Mouse (Mus musculus) hindbrain, embryonic 14.5 days (tissue): ENCODE data around the gene Tbc1d17. TPM values are rescaled to one million over a fixed set of nuclear protein-coding genes. Genes with fewer than 3 reads are reported as not detected.

Source experiments
- ATAC-seq: fragments of 200-750 bp; cut with Nextera tagmentation; 2 replicates; pipeline ENCODE4 v1.8.0; 2017; ENCODE audit warnings: moderate number of reproducible peaks, mild to moderate bottlenecking, moderate TSS enrichment, moderate library complexity; ENCODE audit not compliant: low FRiP score
- DNase-seq: peaks from one replicate; pipeline ENCODE4 v3.0.0-alpha.2; 2015; ENCODE audit warnings: low spot score
- H3K27ac ChIP-seq: fragments of 300-500 bp; sonication (generic); 2 replicates; pipeline ENCODE4 v1.5.1; 2014; ENCODE audit warnings: mild to moderate bottlenecking, moderate library complexity
- H3K27me3 ChIP-seq: fragments of 300-500 bp; sonication (generic); 2 replicates; pipeline ENCODE4 v1.6.1; 2014; ENCODE audit warnings: mild to moderate bottlenecking, low read length, mixed read lengths; ENCODE audit not compliant: control insufficient read depth, insufficient read depth
- H3K36me3 ChIP-seq: fragments of 300-500 bp; sonication (generic); replicated peaks from 2 replicates; pipeline ENCODE4 v1.6.1; 2014; ENCODE audit not compliant: control insufficient read depth, insufficient read depth
- H3K4me1 ChIP-seq: fragments of 300-500 bp; sonication (generic); replicated peaks from 2 replicates; pipeline ENCODE4 v1.6.1; 2014; ENCODE audit warnings: antibody characterized with exemption, low read length, mixed read lengths; ENCODE audit not compliant: control insufficient read depth, insufficient read depth
- H3K4me2 ChIP-seq: fragments of 300-500 bp; sonication (generic); replicated peaks from 2 replicates; pipeline ENCODE4 v1.6.1; 2014; ENCODE audit warnings: mild to moderate bottlenecking, moderate library complexity
- H3K4me3 ChIP-seq: fragments of 300-500 bp; sonication (generic); replicated peaks from 2 replicates; pipeline ENCODE4 v1.5.1; 2014; ENCODE audit warnings: mild to moderate bottlenecking, low read length
- H3K9ac ChIP-seq: fragments of 300-500 bp; sonication (generic); 2 replicates; pipeline ENCODE4 v1.6.1; 2014
- H3K9me3 ChIP-seq: fragments of 300-500 bp; sonication (generic); 2 replicates; pipeline ENCODE4 v1.6.1; 2016; ENCODE audit warnings: low read length; ENCODE audit not compliant: control insufficient read depth
- WGBS: fragments of 180-500 bp; shearing (Covaris S2); extraction: QIAGEN DNeasy Blood & Tissue Kit; methylation state at CpG from one replicate; pipeline ENCODE4 v1.1.7; 2014; 5-methylcytosine and 5-hydroxymethylcytosine counted together
- polyA plus RNA-seq: library from polyadenylated mRNA; unstranded; fragments of >200 nt; fragmentation: Nextera tagmentation; extraction: Ambion mirVana; gene quantifications from 2 replicates; pipeline ENCODE4 v1.2.1, GENCODE M21; 2014

Gene Tbc1d17
- polyA plus RNA-seq, 1 experiment from 2014 or later: 98.5 TPM

DNA sequence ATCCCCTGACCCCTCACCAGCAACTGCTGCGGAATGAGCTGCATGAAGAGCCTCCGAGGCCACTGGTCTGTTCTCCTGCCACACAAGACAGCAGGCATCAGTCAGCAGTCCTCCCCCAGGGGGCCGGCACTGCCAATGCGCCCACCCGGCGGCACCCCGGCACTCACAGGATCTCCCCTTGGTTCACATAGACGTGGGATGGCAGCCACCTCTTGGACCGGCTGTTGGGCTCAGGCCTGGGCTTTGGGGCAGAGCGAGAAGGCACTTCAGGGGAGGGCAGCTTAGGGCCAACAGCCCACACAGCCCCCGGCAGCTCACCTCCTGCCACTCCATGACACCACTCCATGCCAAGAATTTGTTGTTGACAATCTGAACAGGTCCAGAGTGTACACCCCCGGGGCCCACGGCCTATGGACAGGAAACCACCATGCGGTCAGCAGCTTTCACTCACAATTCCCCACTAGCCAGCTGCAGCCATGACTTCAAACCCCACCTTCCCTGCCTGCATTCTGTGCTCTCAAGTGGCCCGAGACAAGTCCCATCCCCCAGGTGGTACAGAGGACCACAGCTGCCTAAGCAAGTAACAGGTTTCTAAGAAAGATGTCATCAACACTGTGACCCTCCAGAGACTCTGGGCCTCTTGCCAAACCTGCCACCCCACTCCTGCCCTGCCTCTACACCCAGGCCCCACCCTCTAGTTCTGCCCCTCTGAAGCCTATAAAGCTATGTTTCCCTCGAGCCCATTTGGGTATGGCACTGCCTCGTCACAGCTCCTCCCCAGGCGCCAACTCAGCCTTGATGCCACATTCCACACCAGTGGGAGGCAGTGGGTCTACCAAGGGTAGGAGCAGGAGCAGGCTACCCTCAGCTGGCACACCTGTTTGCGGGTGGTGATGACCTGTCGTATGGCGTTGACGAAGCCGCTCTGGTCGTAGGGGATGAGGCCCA lies 16.0 kb upstream of the Tbc1d17 start:
- 82% methylated on average over 24 of the region's 24 CpGs for WGBS
- H3K27ac ChIP-seq: no peak overlapping the region
- ATAC-seq: no peak

DNA sequence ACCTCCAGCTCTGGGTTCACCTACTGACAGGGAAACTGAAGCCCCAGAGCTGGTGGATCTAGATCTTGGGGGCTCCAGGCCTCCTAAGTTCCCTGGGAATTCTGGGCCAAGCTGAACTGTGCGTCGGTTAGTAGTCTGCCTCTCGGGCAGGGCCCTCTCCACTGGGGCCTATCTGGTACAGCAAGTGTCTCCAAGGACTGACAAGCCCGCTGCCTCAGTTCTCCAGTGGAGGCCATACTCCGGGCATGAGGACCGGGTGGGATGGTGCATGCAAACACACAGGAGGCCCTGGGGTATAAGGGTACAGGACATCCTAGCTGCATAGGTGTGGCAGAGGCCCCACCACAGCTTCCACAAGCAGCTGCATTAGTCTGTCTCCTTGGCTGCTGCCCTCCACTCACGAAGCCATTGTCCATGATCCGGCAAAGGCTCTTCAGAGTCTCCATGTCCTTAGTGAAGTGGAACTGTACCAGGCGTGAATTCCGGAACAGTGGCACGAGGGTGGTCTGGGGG lies 15.2 kb upstream of the Tbc1d17 start:
- WGBS: 85% methylated on average over 11 of the region's 11 CpGs
- Histone ChIP-seq H3K27me3 (no peaks in the 10 kb centered on the region), H3K36me3 (peaks cover 61% of the 10 kb centered on the region), H3K4me3 (no peak overlapping the region), H3K4me1 (peaks cover 30% of the 10 kb centered on the region), H3K9me3 (no peaks in the 10 kb centered on the region), H3K9ac (no peak overlapping the region), H3K4me2 (no peak overlapping the region), H3K27ac (no peak overlapping the region)
- ATAC-seq (no peak), DNase-seq (no peak)

More for the DNA sequence above, 16.0 kb upstream of the Tbc1d17 start:
- Histone ChIP-seq H3K9me3 (no peaks in the 10 kb centered on the region), H3K4me1 (peaks cover 30% of the 10 kb centered on the region), H3K4me3 (no peak overlapping the region), H3K36me3 (peaks cover 61% of the 10 kb centered on the region), H3K4me2 (0 out of 2 replicates have a peak overlapping the region, but pooled peaks have one; percentile 89), H3K9ac (no peak overlapping the region), H3K27me3 (no peaks in the 10 kb centered on the region)
- DNase-seq: no peak

DNA sequence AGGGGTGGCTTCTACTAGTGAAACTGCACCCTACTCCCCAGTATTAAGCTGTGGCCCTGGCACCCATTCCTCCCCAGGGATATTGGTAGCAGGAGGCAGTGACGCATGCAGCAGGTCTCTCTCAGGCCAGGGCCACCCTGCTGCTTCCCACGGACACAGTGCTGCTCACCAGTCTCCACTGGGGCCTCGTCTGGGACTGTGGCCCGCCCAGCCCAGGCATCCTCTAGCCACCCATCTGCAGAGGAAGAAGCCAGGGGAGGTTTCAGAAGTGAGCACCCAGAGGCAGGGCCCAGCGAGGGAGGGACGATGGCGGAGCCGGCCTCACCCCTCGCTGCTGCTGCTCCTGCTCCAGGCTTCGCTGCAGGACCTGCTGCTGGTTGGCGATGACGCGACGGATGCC lies 14.3 kb upstream of the Tbc1d17 start:
- 88% methylated on average over 14 of the region's 14 CpGs for WGBS
- H3K9me3 ChIP-seq: no peaks in the 10 kb centered on the region
- ATAC-seq (no peak), DNase-seq (no peak)
- no peak overlapping the region for H3K9ac ChIP-seq
- no peak overlapping the region for H3K27ac ChIP-seq
- H3K4me3 ChIP-seq: no peak overlapping the region
- H3K36me3 ChIP-seq: peaks cover 61% of the 10 kb centered on the region
- no peaks in the 10 kb centered on the region for H3K27me3 ChIP-seq
- no peak overlapping the region for H3K4me2 ChIP-seq
- H3K4me1 ChIP-seq: peaks cover 33% of the 10 kb centered on the region

DNA sequence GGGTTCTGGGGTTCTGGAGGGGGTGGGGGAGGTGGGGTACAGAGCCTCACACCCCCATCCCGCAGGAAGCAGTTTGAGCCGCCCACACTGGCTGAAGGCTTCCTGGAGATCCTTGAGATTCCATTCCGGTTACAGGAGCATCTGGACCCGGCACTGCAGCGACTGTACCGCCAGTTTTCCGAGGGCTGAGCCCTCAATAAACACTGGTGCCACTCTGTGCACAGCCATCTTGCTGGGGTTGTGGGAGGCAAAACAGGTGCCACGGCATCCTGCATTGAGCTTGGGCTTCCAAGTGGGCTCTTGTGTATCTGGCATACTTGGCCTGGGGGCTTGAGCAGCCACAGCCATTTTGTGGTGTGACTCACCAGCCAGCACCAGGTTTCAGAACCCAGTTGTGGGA lies 13.6 kb upstream of the Tbc1d17 start:
- Histone ChIP-seq H3K27ac (no peak overlapping the region), H3K36me3 (peaks cover 61% of the 10 kb centered on the region), H3K27me3 (no peaks in the 10 kb centered on the region), H3K4me1 (peaks cover 33% of the 10 kb centered on the region), H3K9me3 (no peaks in the 10 kb centered on the region), H3K9ac (no peak overlapping the region), H3K4me2 (no peak overlapping the region), H3K4me3 (no peak overlapping the region)
- 89% methylated on average over 8 of the region's 8 CpGs for WGBS
- DNase-seq (no peak), ATAC-seq (no peak)

DNA sequence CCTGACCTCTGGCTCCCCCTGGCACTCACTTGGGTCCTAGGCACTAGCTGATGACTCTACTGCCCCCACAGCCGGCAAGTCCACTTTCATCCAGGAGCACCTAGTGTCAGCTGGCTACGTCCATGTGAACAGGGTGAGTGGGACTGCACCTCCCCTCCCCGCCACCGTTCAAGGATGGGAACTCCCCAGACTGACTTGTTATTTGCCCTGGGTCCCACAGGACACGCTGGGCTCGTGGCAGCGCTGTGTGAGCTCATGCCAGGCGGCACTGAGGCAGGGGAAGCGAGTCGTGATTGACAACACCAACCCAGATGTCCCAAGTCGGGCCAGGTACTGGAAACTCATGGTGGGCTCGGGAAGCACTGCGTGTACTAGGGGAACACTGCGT lies 12.5 kb upstream of the Tbc1d17 start:
- Histone ChIP-seq H3K36me3 (peaks cover 55% of the 10 kb centered on the region), H3K4me3 (no peak overlapping the region), H3K9me3 (no peaks in the 10 kb centered on the region), H3K27me3 (no peaks in the 10 kb centered on the region), H3K27ac (no peak overlapping the region), H3K4me2 (no peak overlapping the region), H3K4me1 (peaks cover 27% of the 10 kb centered on the region), H3K9ac (no peak overlapping the region)
- 74% methylated on average over 14 of the region's 14 CpGs for WGBS
- DNase-seq: no peak
- ATAC-seq: no peak

DNA sequence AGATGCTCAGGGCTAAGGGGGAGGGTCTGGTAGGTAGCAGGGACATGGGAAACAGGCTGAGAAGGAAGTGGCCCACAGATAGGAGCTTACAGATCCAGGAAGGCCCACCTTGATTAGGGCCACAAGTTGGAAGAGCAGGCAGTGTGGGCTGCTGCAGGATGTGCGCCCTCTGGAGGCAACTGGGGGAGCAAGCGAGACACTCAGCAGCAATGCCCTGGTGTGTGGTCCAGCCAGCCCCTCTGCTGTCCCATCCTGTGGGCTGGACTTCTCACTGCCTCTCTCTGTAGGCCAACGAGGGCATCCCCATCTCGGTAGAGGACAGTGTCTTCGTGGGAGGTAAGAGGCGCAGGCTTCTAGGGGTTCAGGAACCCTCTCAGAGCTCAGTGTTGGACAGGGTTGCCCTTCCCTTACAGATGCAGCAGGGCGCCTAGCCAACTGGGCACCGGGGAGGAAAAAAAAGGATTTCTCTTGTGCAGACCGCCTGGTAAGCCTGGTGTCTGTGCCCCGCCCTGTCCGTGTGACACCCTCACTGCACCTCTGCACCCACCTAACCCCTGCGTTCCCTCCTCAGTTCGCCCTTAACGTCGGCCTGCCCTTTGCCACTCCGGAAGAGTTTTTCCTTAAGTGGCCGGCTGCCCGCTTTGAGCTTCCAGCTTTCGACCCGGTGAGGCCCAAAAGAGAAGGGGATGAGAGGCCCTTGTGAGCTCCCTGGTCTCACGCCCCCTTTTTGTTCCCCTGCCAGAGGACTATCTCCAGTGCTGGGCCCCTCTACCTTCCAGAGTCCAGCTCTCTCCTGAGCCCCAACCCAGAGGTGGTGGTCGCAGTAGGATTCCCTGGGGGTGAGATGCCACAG lies 11.9 kb upstream of the Tbc1d17 start:
- H3K27ac ChIP-seq: 0 out of 2 replicates have a peak overlapping the region, but pooled peaks have one; percentile 4
- ATAC-seq: 0 out of 2 replicates have a peak, but pooled peaks have one; percentile 31

DNA sequence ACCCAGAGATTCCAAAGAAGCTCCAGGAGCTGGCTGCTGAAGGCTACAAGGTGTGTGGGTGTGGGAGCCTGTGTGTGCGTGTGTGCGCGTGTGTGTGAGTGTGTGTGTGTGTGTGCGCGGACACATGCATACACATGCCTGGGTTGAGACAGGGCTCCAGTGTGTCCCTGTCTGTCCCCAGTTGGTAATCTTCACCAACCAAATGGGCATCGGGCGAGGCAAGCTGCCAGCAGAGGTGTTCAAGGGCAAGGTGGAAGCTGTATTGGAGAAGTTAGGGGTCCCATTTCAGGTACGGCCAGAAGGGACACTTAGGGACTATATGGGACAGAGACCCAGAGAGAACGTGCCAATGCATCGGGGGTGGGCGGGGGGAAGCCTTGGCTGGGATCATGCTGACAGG lies 11.0 kb upstream of the Tbc1d17 start:
- no peaks in the 10 kb centered on the region for H3K9me3 ChIP-seq
- H3K27ac ChIP-seq: no peak overlapping the region
- no peak overlapping the region for H3K4me3 ChIP-seq
- ATAC-seq (no peak), DNase-seq (no peak)
- H3K27me3 ChIP-seq: no peaks in the 10 kb centered on the region
- WGBS: 93% methylated on average over 11 of the region's 11 CpGs
- H3K4me2 ChIP-seq: no peak overlapping the region
- H3K9ac ChIP-seq: no peak overlapping the region
- H3K4me1 ChIP-seq: peaks cover 21% of the 10 kb centered on the region
- peaks cover 40% of the 10 kb centered on the region for H3K36me3 ChIP-seq

More for the DNA sequence above, 11.9 kb upstream of the Tbc1d17 start:
- peak; percentile 76 for DNase-seq
- Histone ChIP-seq H3K4me3 (no peak overlapping the region), H3K4me1 (peaks cover 22% of the 10 kb centered on the region), H3K9ac (no peak overlapping the region; the same call in 1 of the 2 replicates), H3K36me3 (peaks cover 49% of the 10 kb centered on the region), H3K4me2 (0 out of 2 replicates have a peak overlapping the region, but pooled peaks have one; percentile 15), H3K27me3 (no peaks in the 10 kb centered on the region), H3K9me3 (no peaks in the 10 kb centered on the region)
- 58% methylated on average over 22 of the region's 22 CpGs for WGBS

DNA sequence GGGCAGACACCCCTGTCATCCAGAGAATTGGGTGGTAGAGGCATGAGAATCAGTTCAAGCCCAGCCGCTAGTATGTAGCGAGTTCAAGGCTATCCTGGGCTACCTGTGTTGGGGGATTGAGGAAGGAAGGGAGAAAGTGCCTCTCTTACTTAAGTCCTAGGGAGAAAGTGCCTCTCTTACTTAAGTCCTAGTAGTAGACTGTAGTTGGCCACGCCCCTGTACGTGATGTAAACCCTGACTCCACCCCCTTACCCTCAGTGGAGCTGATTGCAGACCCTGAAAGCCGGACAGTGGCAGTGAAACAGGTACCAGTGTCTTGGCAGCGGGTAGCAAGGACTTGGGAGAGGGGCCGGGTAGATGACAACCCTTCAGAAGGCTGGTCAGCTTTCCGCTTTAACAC lies 9.0 kb upstream of the Tbc1d17 start:
- DNase-seq (no peak), ATAC-seq (no peak)
- Histone ChIP-seq H3K36me3 (peaks cover 26% of the 10 kb centered on the region), H3K4me2 (peak overlapping the region; percentile 95), H3K9ac (peak overlapping the region; percentile 82), H3K27ac (peak overlapping the region; percentile 90; the same call in 1 of the 2 replicates), H3K9me3 (no peaks in the 10 kb centered on the region), H3K4me1 (peaks cover 34% of the 10 kb centered on the region), H3K4me3 (peak overlapping the region; percentile 70), H3K27me3 (no peaks in the 10 kb centered on the region)
- 30% methylated on average over 8 of the region's 8 CpGs for WGBS
